Mouse (Mus musculus): Measurements from ENCODE around the gene Tcl1b2. TPM values are rescaled to one million over a fixed set of nuclear protein-coding genes. Genes with fewer than 3 reads are reported as not detected.
A peak's percentile ranks its signal among the peaks of the same experiment; 100 is the strongest.
"Not testable (repeated sequence)": the region's sequence is repeated elsewhere in the genome, so short reads cannot be mapped to it uniquely, and the experiment has no call there.

Tcl1b2 gene
- total RNA-seq, 2 experiments from 2014 or later: not detected

- no peak for DNase-seq (ENCODE audit: low spot score in 2 of 2)
- intact Hi-C loops (cut with DNase I): no loop called here
Observed at GRCm38 (mm10) chr12:105158842-105159241, 13.0 kb downstream of the Tcl1b2 start.

DNA sequence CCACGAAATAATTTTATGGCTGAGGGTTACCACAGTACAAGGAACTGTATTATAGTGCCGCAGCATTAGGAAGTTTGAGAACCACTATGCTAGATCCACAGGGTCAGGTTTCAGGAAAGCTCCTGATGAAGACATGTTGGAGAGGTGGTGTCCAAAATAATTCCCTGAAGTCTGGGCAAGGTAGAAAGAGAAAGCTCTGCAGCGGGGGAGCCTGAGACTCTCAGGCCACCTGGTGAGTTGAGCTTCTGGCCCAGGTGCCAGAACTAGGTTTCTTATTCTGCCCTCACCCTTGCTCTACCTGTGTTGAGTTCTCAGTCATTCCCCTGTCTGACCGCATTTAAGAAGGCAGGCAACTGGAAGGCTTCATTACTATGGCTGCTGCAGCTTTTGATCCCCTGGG, 13.6 kb downstream of the Tcl1b2 start, which contains the start of gene Tcl1b1:
TSS of gene Tcl1b1 (plus strand) at position 301 of the 400 bp plus-strand sequence.
- intact Hi-C loops (cut with DNase I): no loop called here

GRCm38 (mm10) chr12:105166734-105167133, 20.9 kb downstream of the Tcl1b2 start:
- intact Hi-C loops (cut with DNase I): no loop called here
- no peak for DNase-seq (ENCODE audit: low spot score in 2 of 2)

More for the DNA sequence above, 13.6 kb downstream of the Tcl1b2 start, which contains the start of gene Tcl1b1:
- no peak for DNase-seq (ENCODE audit: low spot score in 2 of 2)

GRCm38 (mm10) chr12:105173366-105173765, 27.6 kb downstream of the Tcl1b2 start:
- no peak for DNase-seq (ENCODE audit: low spot score in 2 of 2)
- intact Hi-C loops (cut with DNase I): no loop called here

DNA sequence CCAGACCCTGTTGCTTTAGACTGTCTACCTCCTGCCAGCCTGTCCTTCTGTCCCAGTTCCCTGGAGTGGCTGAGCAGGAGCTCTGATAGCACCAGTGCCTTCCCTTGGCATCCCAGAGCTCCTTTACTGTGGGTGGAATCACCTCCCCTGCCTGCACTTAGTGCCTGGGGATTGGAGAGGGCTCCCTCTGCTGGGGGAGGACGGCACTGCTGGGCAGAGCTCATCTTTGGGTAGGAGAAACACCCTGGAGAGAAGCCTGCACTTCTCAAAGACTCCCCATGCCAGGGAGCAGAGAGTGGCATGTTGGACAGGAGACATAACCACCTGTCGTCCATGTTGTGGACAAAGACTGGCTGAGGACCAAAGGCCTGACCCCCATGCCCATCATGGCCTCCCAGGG, 28.5 kb downstream of the Tcl1b2 start:
- peak; percentile 20 to 63 for DNase-seq (ENCODE audit: low spot score in 2 of 2)
- intact Hi-C loops (cut with DNase I): not testable (repeated sequence)

GRCm38 (mm10) chr12:105176044-105176443, 30.2 kb downstream of the Tcl1b2 start, which contains the start of gene Tcl1b5:
Gene Tcl1b5, plus strand, starts transcription at chr12:105176344.
- DNase-seq (ENCODE audit: low spot score in 2 of 2); intact Hi-C loops (cut with DNase I): not testable (repeated sequence)

DNA sequence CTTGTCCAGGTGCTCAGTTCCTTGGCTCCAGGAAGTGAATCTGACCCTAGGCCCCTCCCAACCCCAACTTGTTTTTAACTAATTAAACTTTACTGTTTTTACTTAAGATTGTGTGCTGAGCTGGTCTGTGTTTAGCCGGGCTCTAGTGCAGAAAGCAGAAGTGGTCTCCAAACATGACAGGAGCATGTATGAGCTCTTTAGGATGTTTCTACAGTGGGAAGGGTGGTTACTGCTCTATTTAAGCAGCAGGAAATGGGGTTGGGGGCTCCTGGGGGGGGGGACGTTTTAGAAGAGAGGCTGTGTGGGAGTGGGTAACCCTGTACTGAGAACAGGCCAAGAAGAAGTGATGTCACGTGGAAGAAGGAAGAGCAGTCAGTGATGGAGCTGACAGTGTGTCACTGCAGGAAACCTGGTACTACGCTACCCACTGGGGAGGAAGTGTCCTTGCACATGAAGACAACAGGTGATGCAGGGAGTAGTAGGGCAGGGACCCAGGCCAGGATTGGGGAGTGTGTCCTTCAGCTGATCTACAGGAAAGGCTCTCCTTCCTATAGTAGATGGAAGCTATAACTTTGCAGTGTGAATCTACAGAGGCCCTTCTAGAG, 35.3 kb downstream of the Tcl1b2 start:
- DNase-seq (ENCODE audit: low spot score in 2 of 2); intact Hi-C loops (cut with DNase I): not testable (repeated sequence)

DNA sequence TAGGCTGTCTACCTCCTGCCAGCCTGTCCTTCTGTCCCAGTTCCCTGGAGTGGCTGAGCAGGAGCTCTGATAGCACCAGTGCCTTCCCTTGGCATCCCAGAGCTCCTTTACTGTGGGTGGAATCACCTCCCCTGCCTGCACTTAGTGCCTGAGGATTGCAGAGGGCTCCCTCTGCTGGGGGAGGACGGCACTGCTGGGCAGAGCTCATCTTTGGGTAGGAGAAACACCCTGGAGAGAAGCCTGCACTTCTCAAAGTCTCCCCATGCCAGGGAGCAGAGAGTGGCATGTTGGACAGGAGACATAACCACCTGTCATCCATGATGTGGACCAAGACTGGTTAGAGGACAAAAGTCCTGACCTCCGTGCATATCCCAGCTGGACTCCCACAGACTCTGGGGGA, 43.2 kb downstream of the Tcl1b2 start:
- peak in 1 of 2 experiments; percentile 7 for DNase-seq (ENCODE audit: low spot score in 2 of 2)
- intact Hi-C loops (cut with DNase I): not testable (repeated sequence)

DNA sequence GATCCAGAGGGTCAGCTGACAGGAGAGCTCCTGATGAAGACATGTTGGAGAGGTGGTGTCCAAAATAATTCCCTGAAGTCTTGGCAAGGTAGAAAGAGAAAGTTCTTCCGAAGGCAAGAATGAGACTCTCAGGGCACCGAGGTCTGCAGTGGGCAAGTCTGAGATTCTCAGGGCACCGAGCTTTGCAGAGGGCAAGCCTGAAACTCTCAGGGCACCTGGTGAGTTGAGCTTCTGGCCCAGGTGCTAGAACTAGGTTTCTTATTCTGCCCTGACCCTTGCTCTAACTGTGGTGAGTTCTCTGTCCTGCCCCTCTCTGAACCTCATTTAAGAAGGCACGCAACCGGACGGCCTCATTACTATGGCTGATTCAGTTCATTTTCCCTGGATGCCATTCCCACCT, 44.9 kb downstream of the Tcl1b2 start, which contains the start of gene Tcl1b3:
TSS of gene Tcl1b3 (plus strand) at position 301 of the 400 bp plus-strand sequence.
- intact Hi-C loops (cut with DNase I); DNase-seq (ENCODE audit: low spot score in 2 of 2): not testable (repeated sequence)

GRCm38 (mm10) chr12:105199684-105200497, 54.1 kb downstream of the Tcl1b2 start:
- intact Hi-C loops (cut with DNase I); DNase-seq (ENCODE audit: low spot score in 2 of 2): not testable (repeated sequence)

DNA sequence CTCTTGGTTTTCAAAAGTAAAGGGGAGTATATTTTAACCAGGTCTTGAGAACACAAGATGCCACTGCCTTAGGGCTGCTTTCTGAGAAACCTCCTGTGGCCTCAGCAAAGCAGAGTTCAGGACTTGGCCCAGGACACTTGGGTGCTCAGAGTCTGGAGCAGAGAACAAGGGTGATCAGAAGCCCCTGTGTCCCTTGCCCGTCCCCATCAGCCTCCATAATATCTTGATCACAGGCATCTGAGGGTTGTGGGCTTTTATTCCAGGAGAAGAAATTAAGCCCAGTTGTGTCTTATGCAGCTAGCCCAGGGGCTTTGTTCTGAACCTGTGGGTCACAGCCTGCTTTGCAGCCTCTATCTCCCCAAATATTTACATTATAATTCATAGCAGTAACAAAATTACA, 55.8 kb downstream of the Tcl1b2 start, which contains the start of gene Tcl1b4:
TSS of gene Tcl1b4 (plus strand) at position 301 of the 400 bp plus-strand sequence.
- intact Hi-C loops (cut with DNase I); DNase-seq (ENCODE audit: low spot score in 2 of 2): not testable (repeated sequence)

Other genes starting within 250 kb of the Tcl1b2 start
- 1 to 10 TPM; 1.1 to 1.4 TPM for gene Syne3, start 136.2 kb upstream of the Tcl1b2 start, total RNA-seq (2021)
- gene Glrx5, start 113.3 kb upstream of the Tcl1b2 start, total RNA-seq (2021): 10 to 100 TPM; 62.5 to 64.1 TPM
- not detected for gene Tcl1b1, start 13.7 kb downstream of the Tcl1b2 start, total RNA-seq (2021)
- not detected for gene Tcl1b5, start 30.3 kb downstream of the Tcl1b2 start, total RNA-seq (2021)
- gene Tcl1b3, start 45.0 kb downstream of the Tcl1b2 start, total RNA-seq (2021): not detected
- gene Tcl1b4, start 55.9 kb downstream of the Tcl1b2 start, total RNA-seq (2021): not detected
- gene Tcl1, start 76.8 kb downstream of the Tcl1b2 start, total RNA-seq (2021): not detected
- 10 to 100 TPM; 11.8 to 15.6 TPM for gene Tunar, start 187.9 kb downstream of the Tcl1b2 start, total RNA-seq (2021)

All from left cerebral cortex, postnatal 14 days (tissue).